Mouse (Mus musculus) gastrocnemius, postnatal 36 days (tissue): Measurements from ENCODE around the gene Ccl8. TPM values are rescaled to one million over a fixed set of nuclear protein-coding genes. Genes with fewer than 3 reads are reported as not detected.

Source experiments
- DNase-seq, 2 experiments: peaks; one replicate each; pipeline ENCODE4 v3.0.0; 2022
- intact Hi-C: fragments of 180-260 bp; cut with DNase I; formaldehyde crosslinking; loops from one replicate; pipeline ENCODE4 v1.15.1; 2025
- long read RNA-seq, 2 experiments: library from polyadenylated mRNA; stranded (forward); transcript quantifications; one replicate each; pipeline ENCODE4 v2.0.0; 2021
- total RNA-seq, 2 experiments: library from RNA; stranded (reverse); gene quantifications; 2 replicates each; pipeline ENCODE4 v1.2.3; 2021

Gene Ccl8
- total RNA-seq: under 1 TPM in 1 of 2 experiments, not detected in 1; 0.97 TPM
- long read RNA-seq, experiment 1, partial matches to known transcripts: 7 of 7 reads
- long read RNA-seq, experiment 1, other reads (novel, unspliced or antisense): 0 of 7 reads
- long read RNA-seq, experiment 2, partial matches to known transcripts: 5 of 6 reads
- long read RNA-seq, experiment 2, other reads (novel, unspliced or antisense): 1 of 6 reads

GRCm38 (mm10) chr11:82114885-82115284 lies at the start of gene Ccl8:
TSS of gene Ccl8 (plus strand) at chr11:82115185.
- no peak for DNase-seq
- intact Hi-C loops: no loop called here

GRCm38 (mm10) chr11:82066953-82067571 lies 47.9 kb upstream of the Ccl8 start:
- intact Hi-C loops: no loop called here
- no peak for DNase-seq

GRCm38 (mm10) chr11:82071076-82071475 lies 43.9 kb upstream of the Ccl8 start:
- DNase-seq: no peak
- intact Hi-C loops: no loop called here

- no peak for DNase-seq
- intact Hi-C loops: no loop called here
Observed at GRCm38 (mm10) chr11:82072374-82072773, 42.6 kb upstream of the Ccl8 start.

GRCm38 (mm10) chr11:82072984-82073383 lies 42.0 kb upstream of the Ccl8 start:
- no peak for DNase-seq
- intact Hi-C loops: no loop called here

- intact Hi-C loops: no loop called here
- no peak for DNase-seq
Observed at GRCm38 (mm10) chr11:82073686-82074085, 41.3 kb upstream of the Ccl8 start.

- no peak for DNase-seq
- intact Hi-C loops: no loop called here
Observed at GRCm38 (mm10) chr11:82077031-82077430, 38.0 kb upstream of the Ccl8 start.

GRCm38 (mm10) chr11:82078136-82078730 lies 36.8 kb upstream of the Ccl8 start:
- intact Hi-C loops: no loop called here

GRCm38 (mm10) chr11:82080865-82081264 lies 34.1 kb upstream of the Ccl8 start:
- intact Hi-C loops: no loop called here

More at GRCm38 (mm10) chr11:82078136-82078730, 36.8 kb upstream of the Ccl8 start:
- no peak for DNase-seq

GRCm38 (mm10) chr11:82084360-82084759 lies 30.6 kb upstream of the Ccl8 start:
- DNase-seq: no peak
- intact Hi-C loops: no loop called here

More at GRCm38 (mm10) chr11:82080865-82081264, 34.1 kb upstream of the Ccl8 start:
- no peak for DNase-seq

GRCm38 (mm10) chr11:82099511-82100323 lies 15.3 kb upstream of the Ccl8 start:
- DNase-seq: no peak
- intact Hi-C loops: no loop called here

GRCm38 (mm10) chr11:82101087-82101486 lies 13.9 kb upstream of the Ccl8 start:
- DNase-seq: no peak
- intact Hi-C loops: no loop called here

- DNase-seq: no peak
- intact Hi-C loops: no loop called here
Observed at GRCm38 (mm10) chr11:82101529-82101928, 13.5 kb upstream of the Ccl8 start, which contains the start of gene Ccl12. TSS of gene Ccl12 (plus strand) at chr11:82101845.

GRCm38 (mm10) chr11:82109611-82110010 lies 5.4 kb upstream of the Ccl8 start:
- intact Hi-C loops: no loop called here

GRCm38 (mm10) chr11:82110372-82111248 lies 4.4 kb upstream of the Ccl8 start:
- intact Hi-C loops: no loop called here
- DNase-seq: no peak

More at GRCm38 (mm10) chr11:82109611-82110010, 5.4 kb upstream of the Ccl8 start:
- DNase-seq: no peak

GRCm38 (mm10) chr11:82116041-82116440 lies 1.1 kb downstream of the Ccl8 start:
- intact Hi-C loops: loop anchor here (2.0 kb wide), 1 partner anchor 15 kb away; no protein-coding TSS in a partner anchor

GRCm38 (mm10) chr11:82132977-82133376 lies 18.0 kb downstream of the Ccl8 start:
- intact Hi-C loops: no loop called here
- DNase-seq: no peak

More at GRCm38 (mm10) chr11:82116041-82116440, 1.1 kb downstream of the Ccl8 start:
- no peak for DNase-seq

GRCm38 (mm10) chr11:82136196-82136595 lies 21.2 kb downstream of the Ccl8 start:
- intact Hi-C loops: no loop called here
- DNase-seq: no peak

GRCm38 (mm10) chr11:82139492-82140094 lies 24.6 kb downstream of the Ccl8 start:
- DNase-seq: no peak
- intact Hi-C loops: no loop called here
